Mouse (Mus musculus) megakaryocyte, adult 5-6 weeks (primary cell): ENCODE data around the gene Uspl1. TPM values are rescaled to one million over a fixed set of nuclear protein-coding genes. Genes with fewer than 3 reads are reported as not detected.
A peak's percentile ranks its signal among the peaks of the same experiment; 100 is the strongest.

ENCODE experiments used
- ATAC-seq: 2 replicates; pipeline ENCODE4 v1.8.0; 2016; ENCODE audit warnings: mild to moderate bottlenecking, inconsistent platforms; ENCODE audit not compliant: poor library complexity, severe bottlenecking
- total RNA-seq, 2 experiments: library from RNA; stranded (forward) in 1 of 2; stranded (reverse) in 1 of 2; fragments of 153-499, 151-499 nt in 1 of 2; fragments of 221-1000, 200-1000 nt in 1 of 2; gene quantifications; 2 replicates each; pipeline versions ENCODE4 v1.2.3 to v1.2.4; 2015 to 2017

The Uspl1 gene
- total RNA-seq, 2 experiments from 2014 or later, result 21.9 to 23.7 TPM

DNA sequence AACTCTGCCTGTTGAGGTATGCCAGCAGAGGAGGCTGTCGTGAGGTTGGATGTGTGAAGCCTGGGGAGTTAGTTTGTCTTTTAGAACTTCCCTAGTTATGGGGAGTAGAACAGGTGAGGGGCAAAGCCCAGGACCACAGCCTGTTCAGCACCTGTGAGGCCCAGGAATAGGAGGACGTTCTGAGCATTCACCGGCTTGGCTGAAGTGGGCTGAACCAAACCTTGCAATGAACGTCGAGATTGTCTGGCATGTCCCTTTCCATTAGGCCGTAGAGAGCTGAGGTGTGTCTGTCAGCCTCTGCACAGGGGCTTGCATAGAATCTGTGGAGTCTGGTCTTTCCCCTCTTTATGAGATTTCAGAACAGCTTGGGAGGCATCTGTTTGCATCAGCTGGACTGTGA, 23.5 kb downstream of the Uspl1 start:
- no peak for ATAC-seq

DNA sequence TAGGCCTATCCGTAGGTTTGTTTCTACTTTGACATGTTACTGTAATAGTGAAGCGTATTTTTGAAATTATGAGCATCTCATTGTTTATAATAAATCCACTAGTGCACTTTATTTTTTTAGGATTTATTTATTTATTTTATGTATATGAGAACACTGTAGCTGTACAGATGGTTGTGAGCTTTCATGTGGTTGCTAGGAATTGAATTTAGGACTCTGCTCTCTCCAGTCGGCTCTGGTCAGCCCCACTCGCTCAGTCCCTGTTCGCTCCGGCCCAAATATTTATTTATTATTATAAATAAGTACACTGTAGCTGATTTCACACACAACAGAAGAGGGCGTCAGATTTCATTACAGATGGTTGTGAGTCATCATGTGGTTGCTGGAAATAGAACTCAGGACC, 24.6 kb downstream of the Uspl1 start:
- ATAC-seq, result no peak

DNA sequence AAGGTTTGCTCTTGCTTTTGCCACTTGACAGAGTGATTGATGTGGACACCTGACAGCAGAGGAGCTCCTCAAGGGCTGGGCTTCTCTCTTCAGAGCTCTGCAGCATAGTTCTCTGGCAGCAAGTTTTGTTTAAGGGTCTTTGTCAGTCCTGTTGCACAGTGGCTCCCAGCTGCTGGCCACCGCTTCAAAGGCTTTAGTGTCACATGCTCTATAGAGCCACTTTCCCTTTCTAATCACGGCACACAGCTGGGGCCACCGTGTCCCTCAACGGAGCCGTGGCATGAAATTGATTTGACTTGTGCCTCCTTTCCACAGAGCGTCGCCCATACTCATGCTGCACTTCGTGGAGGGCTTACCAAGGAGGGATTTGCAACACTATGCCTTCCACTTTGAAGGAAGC, 25.2 kb downstream of the Uspl1 start:
- ATAC-seq, result no peak

DNA sequence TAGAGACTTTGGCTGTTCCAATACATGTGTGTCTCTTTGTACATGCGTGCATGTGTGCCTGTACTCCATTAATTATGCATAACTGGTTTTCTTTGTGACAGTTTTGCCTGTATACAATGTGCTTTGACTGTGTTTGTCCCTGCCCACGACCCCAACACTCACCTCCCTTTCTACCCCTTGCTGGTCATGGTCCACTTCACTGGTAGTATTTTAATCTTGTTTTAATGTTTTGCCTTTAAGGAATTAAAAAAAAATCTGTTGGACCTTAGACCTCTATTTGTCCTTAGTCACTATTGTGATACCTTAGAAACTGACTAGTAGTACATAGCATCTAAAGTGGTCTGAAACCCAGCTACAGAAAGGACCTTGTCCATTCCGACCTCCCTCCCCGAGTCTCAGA, 26.9 kb downstream of the Uspl1 start:
- no peak for ATAC-seq

DNA sequence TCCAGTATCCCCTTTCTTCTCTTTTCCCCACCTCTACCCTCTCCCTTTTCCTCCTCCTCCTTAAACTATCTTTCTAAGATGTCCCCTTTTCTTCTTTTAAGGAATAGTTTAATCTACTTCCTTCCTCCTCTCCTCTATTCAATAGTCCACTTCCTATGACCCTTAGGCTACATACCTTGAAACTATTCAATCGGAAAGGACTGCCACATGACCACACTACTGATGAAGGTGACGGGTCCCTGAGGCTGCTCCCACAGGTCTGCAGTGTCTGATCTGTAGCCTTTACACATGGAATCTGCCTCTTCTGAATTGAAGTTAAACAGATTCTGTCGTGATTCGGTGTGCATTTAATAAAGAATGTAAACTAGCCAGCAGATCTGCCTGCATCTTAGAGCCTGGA, 28.7 kb downstream of the Uspl1 start:
- no peak for ATAC-seq

DNA sequence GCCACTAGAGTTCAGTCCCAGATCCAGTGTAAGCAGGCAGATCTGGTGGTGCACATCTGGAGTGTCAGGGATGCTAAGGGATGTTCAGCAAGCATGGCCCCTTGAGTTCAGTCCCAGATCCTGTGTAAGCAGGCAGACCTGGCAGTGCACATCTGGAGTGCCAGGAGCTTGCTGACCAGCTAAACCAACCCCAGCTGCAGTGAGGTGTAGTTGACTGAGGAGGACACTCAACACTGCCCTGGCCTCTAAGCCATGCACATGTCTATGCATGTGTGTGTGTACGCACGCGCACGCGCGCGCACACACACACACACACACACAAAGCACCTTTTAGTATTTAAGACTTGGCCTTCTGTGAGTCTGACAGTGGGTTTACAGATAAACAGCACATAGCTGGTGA, 31.4 kb downstream of the Uspl1 start:
- ATAC-seq, result no peak

DNA sequence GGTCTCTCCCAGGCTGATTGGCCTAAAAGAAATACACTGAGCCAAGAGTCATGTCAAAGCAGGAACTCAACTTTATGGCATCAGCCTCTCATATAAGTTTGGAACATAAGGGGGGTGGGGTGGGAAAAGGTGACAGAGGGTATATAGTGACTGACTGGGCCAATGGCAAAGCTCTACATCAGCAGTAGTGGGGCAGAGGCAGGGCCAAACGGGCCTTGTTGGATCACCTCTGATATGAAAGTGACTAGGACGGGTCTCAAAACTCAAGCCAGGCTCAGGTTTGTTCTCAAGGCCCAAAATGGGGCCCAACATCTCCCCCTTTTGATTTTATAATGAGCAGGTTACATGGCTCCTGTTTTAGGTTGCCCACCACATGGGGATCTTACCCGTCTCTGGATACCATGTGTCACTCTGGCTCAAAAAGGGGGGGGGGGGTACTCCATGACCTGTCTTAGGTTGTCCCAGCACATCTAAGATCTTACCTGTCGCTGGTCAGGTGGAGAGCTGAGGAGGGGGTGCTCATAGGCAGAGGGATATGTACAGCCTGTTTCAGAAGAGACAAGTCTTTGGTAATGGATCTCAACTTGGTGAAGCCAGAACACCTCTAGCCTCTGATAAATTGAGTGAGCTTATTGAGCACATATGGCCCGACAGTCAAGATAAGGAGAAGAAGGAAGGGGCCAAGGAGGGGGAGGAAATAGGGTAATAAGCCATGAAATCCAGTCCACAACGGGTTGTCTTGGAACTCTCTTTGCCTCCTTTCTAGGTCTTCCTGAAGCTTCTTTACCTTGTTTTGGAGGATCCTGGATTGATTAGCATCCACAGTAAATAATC, 33.6 kb downstream of the Uspl1 start:
- ATAC-seq, result no peak

DNA sequence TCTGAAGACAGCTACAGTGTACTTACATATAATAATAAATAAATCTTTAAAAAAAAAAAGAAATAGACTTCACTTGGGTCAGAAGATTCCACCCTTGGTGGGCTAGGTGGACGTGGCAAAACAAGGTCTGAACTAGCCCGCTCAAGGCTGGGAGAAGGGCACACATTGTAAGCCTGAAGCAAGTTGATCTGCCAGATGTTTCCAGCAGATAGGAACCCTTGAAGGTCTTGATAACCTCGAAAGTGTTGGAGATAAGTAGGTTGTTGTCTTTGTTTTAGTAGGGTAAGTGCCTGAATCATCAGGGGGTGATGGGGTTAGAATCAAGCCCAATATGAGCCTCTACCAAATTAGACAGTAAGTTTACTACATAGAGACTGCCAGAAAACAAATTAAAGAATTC, 35.3 kb downstream of the Uspl1 start:
- ATAC-seq, result no peak

DNA sequence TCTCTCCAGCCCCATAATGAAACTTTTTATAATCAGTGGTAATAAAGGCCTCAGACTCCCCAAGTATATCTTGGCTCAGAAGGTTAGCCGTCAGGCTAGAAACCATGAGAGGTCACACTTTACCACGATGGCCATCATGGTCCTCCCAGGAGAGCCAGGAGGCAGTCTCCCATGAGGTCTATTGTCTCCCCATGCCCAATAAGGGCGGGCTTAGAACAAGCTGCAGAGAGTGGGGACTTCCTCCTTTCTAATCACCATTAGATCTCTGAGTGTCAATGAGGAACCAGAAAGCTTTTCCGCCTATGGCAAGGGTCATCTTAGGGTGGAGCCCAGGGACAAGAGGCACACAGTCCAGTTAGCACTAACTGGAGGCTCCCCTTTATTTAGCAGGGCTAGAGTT, 37.2 kb downstream of the Uspl1 start:
- peak; percentile 97 for ATAC-seq

DNA sequence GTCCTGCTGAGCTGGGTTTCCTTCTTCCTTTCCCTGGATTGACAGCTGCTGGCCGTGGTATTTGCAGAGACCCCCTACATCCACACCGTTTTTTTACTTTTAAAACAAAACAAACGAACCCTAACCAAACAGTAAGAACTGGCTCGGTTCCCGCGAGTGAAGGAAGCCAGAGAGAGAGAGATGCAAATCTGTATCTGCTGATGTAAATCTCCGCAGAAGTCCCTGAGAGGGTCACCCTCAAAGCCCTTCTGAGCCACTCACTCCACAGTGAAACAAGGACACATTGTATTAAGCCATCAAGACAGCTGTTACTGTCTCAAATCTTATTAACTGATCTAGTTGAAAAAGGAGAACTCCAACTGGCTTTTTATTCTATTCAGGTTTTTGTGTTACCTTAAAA, 40.5 kb downstream of the Uspl1 start:
- no peak for ATAC-seq

DNA sequence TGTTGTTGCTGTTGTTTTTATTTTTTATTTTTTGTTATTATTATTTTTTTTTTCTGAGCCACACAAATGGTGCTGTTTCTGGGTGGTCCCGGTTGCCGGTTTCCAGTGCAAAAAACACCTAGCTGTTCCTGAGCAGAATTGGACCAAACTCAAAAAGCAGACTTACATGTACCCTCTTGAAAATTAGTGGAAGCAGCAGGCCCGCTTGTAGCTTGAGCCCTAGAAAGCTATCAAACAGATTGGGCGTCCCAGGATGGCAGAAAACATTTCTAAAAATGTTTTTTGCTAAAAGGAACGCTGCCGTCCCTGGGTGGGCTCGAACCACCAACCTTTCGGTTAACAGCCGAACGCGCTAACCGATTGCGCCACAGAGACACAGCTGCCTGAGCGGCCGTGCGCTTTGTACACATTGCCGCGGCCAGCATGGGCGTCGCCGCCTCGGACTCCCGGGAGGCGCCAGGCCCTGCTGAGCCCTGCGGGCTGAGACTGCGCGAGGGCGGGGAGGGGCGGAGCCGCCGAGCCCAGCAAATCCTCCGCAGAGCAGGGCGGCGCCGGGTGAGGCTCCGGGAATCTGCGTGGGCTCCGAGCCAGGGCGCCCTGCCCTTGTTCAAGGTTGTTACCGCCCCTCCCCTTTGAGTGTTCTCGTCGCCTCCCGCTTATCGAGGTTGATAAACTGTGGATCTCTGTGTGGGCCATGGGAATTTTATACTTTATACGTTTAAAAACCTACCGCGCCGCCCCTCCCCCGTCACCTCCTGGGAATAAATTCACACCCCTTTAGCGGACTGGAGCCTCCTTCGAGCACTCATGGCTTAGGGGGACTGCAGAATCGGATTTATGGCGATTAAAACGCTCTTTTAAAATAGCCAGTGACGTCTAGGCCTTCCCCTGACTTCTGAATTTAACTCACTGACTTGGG, 44.8 kb downstream of the Uspl1 start:
- peak; percentile 99 for ATAC-seq

DNA sequence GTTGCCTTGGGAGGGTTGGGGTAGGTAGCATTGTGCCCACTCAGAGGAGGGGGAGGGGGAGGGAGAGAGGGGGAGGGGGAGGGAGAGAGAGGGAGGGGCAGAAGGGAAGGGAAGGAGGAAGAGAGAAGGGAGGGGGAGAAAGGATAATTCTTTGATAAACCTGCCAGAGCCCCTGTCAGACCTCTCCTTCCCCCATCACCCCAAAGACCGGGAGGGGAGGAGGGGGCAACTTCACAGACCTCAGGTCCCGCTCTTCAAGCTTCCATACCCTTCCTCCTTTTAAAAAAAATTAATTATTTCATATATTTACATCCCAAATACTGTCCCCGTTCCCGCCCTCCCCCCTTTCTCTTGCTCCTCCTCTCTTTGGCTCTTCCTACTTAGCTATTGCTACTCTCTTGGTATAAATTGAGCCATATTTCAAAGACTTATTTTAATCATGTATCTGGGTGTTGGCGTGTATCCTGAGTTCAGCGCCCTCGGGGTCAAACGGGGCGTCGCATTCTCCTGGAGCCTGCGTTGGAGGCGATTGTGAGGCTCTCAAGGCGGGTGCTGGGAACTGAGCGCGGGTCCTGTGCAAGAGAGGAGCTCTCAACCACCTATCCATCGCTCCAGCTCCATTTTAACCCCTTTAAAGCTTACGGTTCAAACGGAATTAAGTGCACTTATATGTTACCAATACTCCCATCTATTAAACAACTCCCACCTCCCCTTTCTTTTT, 45.6 kb downstream of the Uspl1 start:
- no peak for ATAC-seq

DNA sequence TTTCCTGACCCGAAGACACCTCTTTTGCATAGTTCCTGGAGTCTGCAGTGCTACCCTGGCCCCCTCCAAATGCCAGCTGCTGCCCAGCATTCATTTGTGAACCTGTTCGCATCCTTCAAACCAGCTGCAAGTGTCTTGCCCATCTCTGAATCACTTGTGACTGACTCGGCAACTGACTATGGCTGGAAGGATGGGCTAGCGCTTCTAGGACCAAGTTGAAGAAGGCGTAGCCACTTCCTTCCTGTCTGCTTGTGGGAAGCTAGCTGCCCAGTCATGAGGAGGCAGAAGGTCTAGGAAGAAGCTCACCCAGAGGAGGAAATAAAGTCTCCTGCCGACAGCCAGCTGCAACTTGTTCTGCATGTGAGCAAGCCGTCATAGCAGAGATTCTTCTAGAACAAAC, 50.9 kb downstream of the Uspl1 start:
- ATAC-seq, result peak; percentile 95

DNA sequence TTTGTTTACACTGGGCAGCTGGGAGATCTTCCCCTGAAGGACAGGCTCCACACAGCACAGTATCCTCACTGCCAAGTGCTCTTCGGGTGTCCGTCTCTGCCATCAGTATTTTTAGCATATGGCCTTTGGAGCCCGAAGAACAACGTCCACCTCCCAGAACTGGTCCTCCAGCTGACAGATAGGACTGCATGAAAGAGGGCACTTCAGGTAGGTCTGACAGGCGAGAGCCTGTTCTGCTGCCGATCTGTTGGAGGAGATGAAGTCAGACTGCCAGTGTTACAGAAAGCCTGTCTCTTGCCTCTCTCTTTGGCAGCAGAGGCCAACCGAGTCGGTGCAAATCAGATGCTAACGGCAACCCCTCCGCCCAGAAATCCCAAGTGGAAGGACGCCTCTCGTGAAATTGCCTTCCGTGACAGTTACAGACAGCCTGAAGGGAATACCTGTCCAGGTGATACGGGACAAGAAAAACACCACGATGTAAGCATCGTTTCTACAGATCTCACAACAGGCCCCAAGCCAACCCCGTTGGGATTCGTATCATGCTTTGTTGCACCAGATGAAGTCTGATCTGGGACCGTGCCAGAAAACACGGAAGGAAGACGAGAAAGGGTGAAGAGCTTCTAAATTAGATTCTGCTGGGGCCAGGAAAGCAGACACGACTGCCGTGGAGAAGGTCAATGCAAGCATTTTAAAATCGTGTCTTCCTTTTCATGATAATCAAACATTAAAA, 53.2 kb downstream of the Uspl1 start:
- no peak for ATAC-seq

DNA sequence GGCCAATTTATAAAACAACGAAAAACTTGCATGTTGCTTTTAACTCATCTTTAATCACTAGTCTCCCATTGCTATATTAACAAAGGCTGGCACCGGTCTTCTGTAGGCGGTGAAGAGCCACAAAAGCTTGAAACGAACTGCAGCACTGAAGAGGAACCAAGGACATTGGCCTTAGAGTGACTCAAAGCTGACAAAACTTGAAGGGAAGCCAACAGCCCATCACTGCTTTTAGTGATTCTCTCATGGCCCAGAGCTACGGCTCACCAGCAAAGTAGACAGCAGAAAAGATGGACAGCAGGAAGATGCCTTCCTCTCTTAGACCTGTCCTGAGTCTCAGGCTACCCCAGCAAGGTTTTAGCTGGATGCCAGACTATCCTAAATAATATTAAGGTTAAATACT, 58.3 kb downstream of the Uspl1 start:
- ATAC-seq, result no peak

DNA sequence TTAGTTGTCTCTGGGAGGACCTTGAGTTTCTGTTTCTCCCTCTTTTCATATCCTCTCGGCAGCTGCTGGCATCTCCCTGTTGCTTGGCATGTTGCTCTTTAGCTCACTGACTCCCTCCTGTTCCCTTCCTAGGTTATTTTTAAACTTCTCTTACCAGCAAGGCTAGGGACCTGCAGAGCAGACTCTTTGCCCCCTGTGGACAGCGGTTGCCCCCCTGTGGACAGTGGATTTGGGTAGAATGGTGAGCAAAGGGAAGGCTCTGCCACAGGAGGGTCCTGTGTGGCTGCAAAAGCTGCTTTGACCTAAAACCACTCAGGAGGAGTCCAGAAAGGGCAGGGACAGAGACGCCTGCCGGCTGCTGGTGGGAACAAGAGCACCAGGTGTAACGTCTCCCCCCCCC, 58.9 kb downstream of the Uspl1 start:
- no peak for ATAC-seq

DNA sequence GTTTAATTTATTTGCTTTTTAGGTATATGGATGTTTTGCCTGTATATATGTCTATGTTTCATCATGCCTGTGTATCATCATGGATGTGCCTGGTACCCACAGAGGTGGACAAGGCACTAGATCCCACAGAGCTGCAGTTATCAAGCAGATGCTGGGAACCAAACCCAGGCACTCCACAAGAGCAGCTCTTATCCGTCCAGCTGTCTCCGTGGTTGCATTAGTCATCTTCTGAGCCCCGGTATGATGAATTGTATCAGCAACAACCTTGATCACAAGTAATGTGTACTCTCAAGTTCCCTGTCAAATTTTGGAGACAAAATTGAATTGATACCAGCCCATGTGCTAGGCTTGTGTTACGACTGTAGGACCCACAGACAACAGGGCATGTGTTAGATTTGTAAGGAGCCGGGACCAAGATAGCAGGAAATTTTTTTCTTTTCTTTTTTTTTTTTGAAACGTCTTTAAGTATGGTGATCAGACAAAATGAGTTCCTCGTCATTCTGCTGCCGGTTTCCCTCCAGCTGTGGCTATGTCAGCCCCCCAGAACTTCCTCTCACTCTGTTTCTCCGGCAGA, 61.3 kb downstream of the Uspl1 start:
- ATAC-seq, result peak; percentile 27; the same call in 1 of the 2 replicates

DNA sequence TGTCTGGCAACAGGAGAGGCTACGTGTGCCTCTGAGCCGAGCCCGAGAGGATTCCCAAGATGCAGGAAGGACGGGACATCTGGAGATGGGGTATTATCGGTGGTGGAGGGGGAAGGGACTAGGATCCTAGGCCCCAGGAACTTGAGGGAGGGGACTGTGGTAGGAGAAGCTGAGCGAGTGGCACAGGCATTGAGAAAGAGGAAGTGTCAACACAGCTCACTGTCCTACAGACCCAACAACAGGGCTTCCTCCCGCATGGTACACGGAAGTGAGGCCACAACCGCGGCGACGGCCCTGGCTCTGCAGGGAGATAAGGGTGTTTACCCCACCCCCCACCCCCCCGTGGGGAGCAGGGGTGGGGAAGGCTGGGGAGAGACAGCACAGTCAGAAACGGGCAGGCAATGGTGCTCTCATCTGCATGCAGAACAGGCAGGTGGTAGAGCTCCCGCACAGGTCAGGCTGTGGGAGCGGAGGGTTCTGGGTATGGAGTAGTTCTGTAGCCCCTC, 61.9 kb downstream of the Uspl1 start:
- ATAC-seq, result peak; percentile 86

DNA sequence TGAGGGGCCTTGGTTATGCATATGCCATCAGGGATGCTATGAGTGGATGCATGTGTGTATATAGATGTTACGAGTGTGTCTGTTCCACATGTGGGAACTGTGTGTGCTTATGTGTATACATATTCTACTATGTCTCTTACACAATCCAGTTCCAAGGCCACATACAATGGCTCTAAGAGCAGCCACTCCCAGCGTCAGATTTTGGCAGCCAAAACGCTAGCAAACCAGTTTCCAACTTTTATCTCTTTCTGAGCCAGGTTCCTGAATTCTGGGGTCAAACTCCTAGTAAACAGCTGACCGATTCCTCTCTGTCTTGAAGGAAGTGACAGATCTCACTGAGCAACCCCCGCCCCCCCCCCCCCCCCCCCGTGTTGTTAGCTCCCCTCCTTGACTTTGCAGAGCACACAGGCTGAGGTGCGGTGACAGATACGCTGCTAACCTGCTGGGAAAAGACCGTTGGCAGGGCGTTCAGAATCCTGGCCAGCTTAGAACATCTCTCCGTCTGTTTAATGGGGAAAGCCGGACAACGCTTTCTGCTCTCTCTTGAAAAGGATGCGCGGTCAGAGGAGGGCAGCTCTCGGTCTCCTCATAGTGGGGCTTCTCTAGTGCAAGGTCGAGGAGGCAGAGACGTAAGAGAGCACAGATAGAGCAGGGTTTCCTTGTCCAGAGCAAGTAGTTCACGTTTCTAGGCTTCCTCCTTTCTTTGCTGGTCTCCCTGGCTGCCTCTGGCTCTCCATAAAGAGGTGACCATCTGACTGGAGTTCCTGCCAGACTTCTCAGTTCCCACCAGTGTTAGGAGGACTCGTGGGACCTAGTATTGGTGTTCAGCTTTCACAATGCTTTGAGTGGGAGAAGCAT, 63.1 kb downstream of the Uspl1 start:
- peak; percentile 14 for ATAC-seq
